Mouse (Mus musculus): ENCODE measurements around the gene Cog4. TPM values are rescaled to one million over a fixed set of nuclear protein-coding genes. Genes with fewer than 3 reads are reported as not detected.

The Cog4 gene
- polyA plus RNA-seq, 1 experiment from 2014 or later = 75.6 TPM

DNA sequence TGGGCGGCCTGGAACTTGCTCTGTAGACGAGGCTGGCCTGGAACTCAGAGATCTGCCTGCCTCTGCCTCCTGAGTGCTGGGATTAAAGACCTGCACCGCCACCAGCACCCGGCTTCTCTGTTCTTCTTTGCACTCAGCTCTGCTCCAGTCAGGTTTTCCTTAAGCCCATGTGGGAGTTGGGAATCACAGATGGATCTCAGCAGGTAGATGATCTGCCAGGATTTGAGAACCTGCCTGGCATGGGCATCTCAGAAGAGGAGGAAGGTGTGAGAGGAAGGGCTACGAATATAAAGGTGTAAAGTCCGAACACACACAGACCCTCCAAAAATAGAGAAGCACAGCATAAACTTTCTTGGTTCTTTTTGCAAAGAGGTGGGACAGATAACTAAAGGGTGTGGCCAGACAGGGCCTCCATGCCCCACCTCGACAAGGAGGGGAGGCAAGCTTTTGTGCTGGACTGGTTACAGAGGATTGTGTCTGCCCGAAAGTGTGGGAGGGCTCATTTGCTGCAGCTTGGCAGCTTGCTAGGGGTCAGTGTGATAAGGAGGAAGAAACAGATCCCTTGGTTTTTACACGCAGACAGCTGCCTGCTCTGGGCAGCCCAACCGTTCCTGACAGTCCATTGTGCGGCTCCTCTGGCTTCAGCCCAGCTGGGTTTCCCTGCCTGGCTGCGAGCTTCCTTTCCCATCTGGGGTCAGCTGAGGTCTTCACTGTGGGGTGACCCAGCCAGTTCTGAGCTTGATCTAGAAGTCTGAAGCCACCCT is 85.0 kb downstream of the Cog4 start:
- 77% methylated on average over 12 of the region's 12 CpGs for WGBS
- H3K9ac ChIP-seq (replicated peaks; ENCODE audit: low read length) = no peak overlapping the region
- H3K27ac ChIP-seq (replicated peaks; ENCODE audit: low read depth, low read length) = no peak overlapping the region
- H3K4me3 ChIP-seq (ENCODE audit: low read depth, low read length) = no peak overlapping the region
- ATAC-seq (replicated peaks; ENCODE audit: insufficient number of reproducible peaks, low FRiP score, low TSS enrichment, low read depth) (no peak), DNase-seq (ENCODE audit: low spot score) (no peak)
- H3K36me3 ChIP-seq (replicated peaks; ENCODE audit: control insufficient read depth, insufficient read depth, low read depth, low read length) = no peaks in the 10 kb centered on the region; the same call in none of the 2 replicates
- no peaks in the 10 kb centered on the region for H3K27me3 ChIP-seq (ENCODE audit: control insufficient read depth, insufficient read depth, low read length)
- no peaks in the 10 kb centered on the region for H3K4me1 ChIP-seq (ENCODE audit: control insufficient read depth, insufficient read depth, low read length)
- H3K9me3 ChIP-seq (replicated peaks; ENCODE audit: control insufficient read depth, low read length) = no peaks in the 10 kb centered on the region
- no peak overlapping the region for H3K4me2 ChIP-seq (ENCODE audit: low read depth, low read length)

Other genes starting within 250 kb of the Cog4 start
- gene Vac14, start 228.0 kb upstream of the Cog4 start, polyA plus RNA-seq (2014; fragmentation: Nextera tagmentation; extraction: Ambion mirVana) = 29.2 and 29.3 TPM in 2 replicates
- gene Mtss1l, start 125.1 kb upstream of the Cog4 start, polyA plus RNA-seq (2014; fragmentation: Nextera tagmentation; extraction: Ambion mirVana) = 7.9 and 12.7 TPM in 2 replicates
- gene Il34, start 40.7 kb upstream of the Cog4 start, polyA plus RNA-seq (2014; fragmentation: Nextera tagmentation; extraction: Ambion mirVana) = 0.15 and 0.66 TPM in 2 replicates
- 212 and 213 TPM in 2 replicates for gene Sf3b3, start 187 bp downstream of the Cog4 start, polyA plus RNA-seq (2014; fragmentation: Nextera tagmentation; extraction: Ambion mirVana)
- 5.6 and 6.8 TPM in 2 replicates for gene Fuk, start 55.9 kb downstream of the Cog4 start, polyA plus RNA-seq (2014; fragmentation: Nextera tagmentation; extraction: Ambion mirVana)
- 15.1 and 17.4 TPM in 2 replicates for gene St3gal2, start 73.3 kb downstream of the Cog4 start, polyA plus RNA-seq (2014; fragmentation: Nextera tagmentation; extraction: Ambion mirVana)
- gene Ddx19a, start 151.2 kb downstream of the Cog4 start, polyA plus RNA-seq (2014; fragmentation: Nextera tagmentation; extraction: Ambion mirVana) = 30.9 and 32.6 TPM in 2 replicates
- 4.5 and 6.5 TPM in 2 replicates for gene Ddx19b, start 185.2 kb downstream of the Cog4 start, polyA plus RNA-seq (2014; fragmentation: Nextera tagmentation; extraction: Ambion mirVana)
- gene Aars, start 186.5 kb downstream of the Cog4 start, polyA plus RNA-seq (2014; fragmentation: Nextera tagmentation; extraction: Ambion mirVana) = 60.9 and 68.6 TPM in 2 replicates
- 31.2 and 39.6 TPM in 2 replicates for gene Exosc6, start 209.7 kb downstream of the Cog4 start, polyA plus RNA-seq (2014; fragmentation: Nextera tagmentation; extraction: Ambion mirVana)
- gene Clec18a, start 245.8 kb downstream of the Cog4 start, polyA plus RNA-seq (2014; fragmentation: Nextera tagmentation; extraction: Ambion mirVana) = 2.2 and 5.5 TPM in 2 replicates
- gene Pdpr, start 248.0 kb downstream of the Cog4 start, polyA plus RNA-seq (2014; fragmentation: Nextera tagmentation; extraction: Ambion mirVana) = 5.5 and 5.6 TPM in 2 replicates

All from embryonic facial prominence, embryonic 11.5 days (tissue).